Mouse (Mus musculus) forebrain, postnatal 0 days (tissue): ENCODE measurements around the gene Rhebl1. TPM values are rescaled to one million over a fixed set of nuclear protein-coding genes. Genes with fewer than 3 reads are reported as not detected.

Experiments
- ATAC-seq: fragments of 200-750 bp; cut with Nextera tagmentation; 2 replicates; pipeline ENCODE4 v1.8.0; 2017; ENCODE audit warnings: mild to moderate bottlenecking, moderate library complexity
- DNase-seq: peaks from one replicate; pipeline ENCODE4 v3.0.0-alpha.2; 2015
- H3K27ac ChIP-seq: fragments of 300-500 bp; sonication (generic); 2 replicates; pipeline ENCODE4 v1.5.1; 2014; ENCODE audit warnings: low read depth, mild to moderate bottlenecking, antibody characterized with exemption, low read length, moderate library complexity, mixed read lengths
- H3K27me3 ChIP-seq: fragments of 300-500 bp; sonication (generic); 2 replicates; pipeline ENCODE4 v1.6.1; 2014; ENCODE audit warnings: mild to moderate bottlenecking, low read length, mixed read lengths; ENCODE audit not compliant: insufficient read depth
- H3K36me3 ChIP-seq: fragments of 300-500 bp; sonication (generic); 2 replicates; pipeline ENCODE4 v1.6.1; 2014; ENCODE audit warnings: mild to moderate bottlenecking, moderate library complexity; ENCODE audit not compliant: insufficient read depth
- H3K4me1 ChIP-seq: fragments of 300-500 bp; sonication (generic); 2 replicates; pipeline ENCODE4 v1.6.1; 2014; ENCODE audit warnings: antibody characterized with exemption; ENCODE audit not compliant: insufficient read depth
- H3K4me2 ChIP-seq: fragments of 300-500 bp; sonication (generic); 2 replicates; pipeline ENCODE4 v1.6.1; 2014; ENCODE audit warnings: low read depth, mild to moderate bottlenecking, moderate library complexity
- H3K4me3 ChIP-seq: fragments of 300-500 bp; sonication (generic); 2 replicates; pipeline ENCODE4 v1.5.1; 2014; ENCODE audit warnings: low read depth, low read length, mixed read lengths
- H3K9ac ChIP-seq: fragments of 300-500 bp; sonication (generic); 2 replicates; pipeline ENCODE4 v1.6.1; 2014; ENCODE audit warnings: mild to moderate bottlenecking
- H3K9me3 ChIP-seq: fragments of 300-500 bp; sonication (generic); 2 replicates; pipeline ENCODE4 v1.6.1; 2016; ENCODE audit warnings: low read length
- CTCF ChIP-seq: sonication (generic); IDR thresholded peaks from 2 replicates; pipeline ENCODE4 v1.5.1; 2016; ENCODE audit warnings: antibody characterized with exemption, control low read depth, low read depth
- WGBS: fragments of 180-500 bp; shearing (Covaris S2); extraction: QIAGEN DNeasy Blood & Tissue Kit; methylation state at CpG from one replicate; pipeline ENCODE4 v1.1.7; 2014; 5-methylcytosine and 5-hydroxymethylcytosine counted together
- polyA plus RNA-seq: library from polyadenylated mRNA; unstranded; fragments of >200 nt; fragmentation: Nextera tagmentation; extraction: Ambion mirVana; gene quantifications from 2 replicates; pipeline ENCODE4 v1.2.1, GENCODE M21; 2015
- total RNA-seq: library from RNA; depleted of rRNA; stranded (reverse); fragments of >200 nt; gene quantifications from 2 replicates; pipeline ENCODE4 v1.2.3, GENCODE M21; 2014; rRNA removed

The Rhebl1 gene
- total and polyA plus RNA-seq, 2 experiments from 2014 or later = 16.5 to 34.1 TPM

DNA sequence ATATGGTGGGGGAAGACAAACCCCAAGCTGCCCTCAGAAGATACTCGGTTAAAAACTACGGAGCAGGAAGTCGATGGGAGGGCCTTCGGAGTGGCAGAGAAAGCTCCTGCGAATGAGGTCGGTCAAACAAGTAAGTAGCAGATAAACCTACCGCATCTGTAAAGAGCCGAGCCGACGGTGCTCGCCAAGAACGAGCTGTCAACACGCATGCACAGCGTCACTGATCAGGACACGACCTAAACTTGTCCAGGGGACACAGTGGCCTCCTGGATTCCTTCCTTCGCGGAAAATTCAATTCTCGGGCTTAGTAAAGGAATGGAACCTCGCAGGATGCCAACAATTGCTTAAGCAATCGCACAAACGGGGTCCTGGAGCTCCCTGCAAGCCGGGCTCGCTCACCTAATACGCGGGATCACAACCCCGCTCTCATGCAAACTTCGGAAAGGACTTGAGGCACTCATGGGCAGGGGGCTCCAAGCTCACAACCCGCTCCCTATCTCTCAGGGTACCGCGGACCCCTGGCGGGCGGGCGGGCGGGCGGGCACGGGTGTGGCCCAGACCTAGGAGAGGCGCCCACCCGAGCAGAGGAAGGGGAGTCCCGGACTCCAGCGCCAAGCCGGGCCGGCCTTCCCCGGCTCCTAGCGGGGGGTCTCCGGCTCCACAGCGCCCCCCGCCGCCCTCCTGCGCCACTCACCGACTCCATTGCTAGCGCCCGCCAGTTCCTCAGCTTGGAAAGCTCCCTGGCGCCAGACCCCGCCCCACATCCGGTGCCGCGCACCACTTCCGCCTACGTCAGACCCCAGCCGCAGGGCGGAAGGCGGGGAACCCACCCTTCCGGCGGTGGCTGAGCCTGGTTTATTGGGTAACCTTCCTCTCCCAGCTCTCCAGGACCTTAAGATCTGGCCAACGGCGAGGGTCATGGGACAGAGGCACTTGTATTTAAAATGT lies 63.3 kb downstream of the Rhebl1 start, which contains the start of gene Prkag1:
Prkag1 (minus strand) TSS at position 786 of the 948 bp plus-strand sequence.
- H3K9ac ChIP-seq = peak within 1 kb of the TSS; percentile 60
- H3K4me3 ChIP-seq = peak within 1 kb of the TSS; percentile 85
- ATAC-seq (peak; percentile 100), DNase-seq (peak; percentile 97)
- peak within 1 kb of the TSS; percentile 73 for H3K27ac ChIP-seq
- under 1% methylated on average over 66 of the region's 66 CpGs for WGBS
- H3K27me3 ChIP-seq = no peaks in the 10 kb centered on the region
- H3K9me3 ChIP-seq = no peaks in the 10 kb centered on the region
- peak within 1 kb of the TSS; percentile 66 for H3K4me2 ChIP-seq
- TF ChIP-seq CTCF = peak; percentile 73
- no peaks in the 10 kb centered on the region for H3K4me1 ChIP-seq
- H3K36me3 ChIP-seq = peaks cover 28% of the 10 kb centered on the region

Other genes with a start within 250 kb of the Rhebl1 start
- 54.9 and 70.6 TPM in 2 replicates for gene Ddx23, start 231.6 kb downstream of the Rhebl1 start, total RNA-seq
- 11.9 and 13.8 TPM in 2 replicates for gene Ddx23, start 231.6 kb downstream of the Rhebl1 start, polyA plus RNA-seq
- gene Rnd1, start 217.1 kb downstream of the Rhebl1 start, total RNA-seq = 34.1 and 56.6 TPM in 2 replicates
- gene Rnd1, start 217.1 kb downstream of the Rhebl1 start, polyA plus RNA-seq = 20.9 and 24.1 TPM in 2 replicates
- 6.1 and 8.2 TPM in 2 replicates for gene Ccdc65, start 186.3 kb downstream of the Rhebl1 start, total RNA-seq
- gene Ccdc65, start 186.3 kb downstream of the Rhebl1 start, polyA plus RNA-seq = 5.6 and 10.5 TPM in 2 replicates
- 0.90 and 2.9 TPM in 2 replicates for gene Fkbp11, start 166.3 kb downstream of the Rhebl1 start, total RNA-seq
- 5.2 and 5.3 TPM in 2 replicates for gene Fkbp11, start 166.3 kb downstream of the Rhebl1 start, polyA plus RNA-seq
- gene Arf3, start 131.3 kb downstream of the Rhebl1 start, total RNA-seq = 99.6 and 116 TPM in 2 replicates
- gene Arf3, start 131.3 kb downstream of the Rhebl1 start, polyA plus RNA-seq = 62.5 and 104 TPM in 2 replicates
- 0.31 and 1.1 TPM in 2 replicates for gene Wnt10b, start 116.4 kb downstream of the Rhebl1 start, total RNA-seq
- not detected in 2 replicates for gene Wnt10b, start 116.4 kb downstream of the Rhebl1 start, polyA plus RNA-seq
- gene Wnt1, start 104.7 kb downstream of the Rhebl1 start, total RNA-seq = not detected in 2 replicates
- 0.33 and 0.35 TPM in 2 replicates for gene Wnt1, start 104.7 kb downstream of the Rhebl1 start, polyA plus RNA-seq
- gene Ddn, start 85.0 kb downstream of the Rhebl1 start, total RNA-seq = 36.3 and 49.6 TPM in 2 replicates
- gene Ddn, start 85.0 kb downstream of the Rhebl1 start, polyA plus RNA-seq = 2.2 TPM in 2 replicates
- gene Prkag1, start 63.0 kb downstream of the Rhebl1 start, total RNA-seq = 46.5 and 48.3 TPM in 2 replicates
- 55.0 and 58.4 TPM in 2 replicates for gene Prkag1, start 63.0 kb downstream of the Rhebl1 start, polyA plus RNA-seq
- gene Kmt2d, start 23.3 kb downstream of the Rhebl1 start, total RNA-seq = 22.7 and 25.8 TPM in 2 replicates
- gene Kmt2d, start 23.3 kb downstream of the Rhebl1 start, polyA plus RNA-seq = 2.9 and 6.2 TPM in 2 replicates
- 0.15 and 0.76 TPM in 2 replicates for gene Dhh, start 4.0 kb upstream of the Rhebl1 start, total RNA-seq
- 0.25 and 0.58 TPM in 2 replicates for gene Dhh, start 4.0 kb upstream of the Rhebl1 start, polyA plus RNA-seq
- gene Lmbr1l, start 23.7 kb upstream of the Rhebl1 start, total RNA-seq = 44.1 and 59.3 TPM in 2 replicates
- gene Lmbr1l, start 23.7 kb upstream of the Rhebl1 start, polyA plus RNA-seq = 20.1 and 22.4 TPM in 2 replicates
- 1,927 and 1,958 TPM in 2 replicates for gene Tuba1b, start 40.0 kb upstream of the Rhebl1 start, total RNA-seq
- gene Tuba1b, start 40.0 kb upstream of the Rhebl1 start, polyA plus RNA-seq = 1,265 and 1,341 TPM in 2 replicates
- gene Gm49450, start 59.0 kb upstream of the Rhebl1 start, total RNA-seq = 1,610 and 2,499 TPM in 2 replicates
- not detected in 2 replicates for gene Gm49450, start 59.0 kb upstream of the Rhebl1 start, polyA plus RNA-seq
- 18,820 and 21,160 TPM in 2 replicates for gene Tuba1a, start 59.2 kb upstream of the Rhebl1 start, total RNA-seq
- gene Tuba1a, start 59.2 kb upstream of the Rhebl1 start, polyA plus RNA-seq = 18,258 and 23,279 TPM in 2 replicates
- gene Tuba1c, start 135.4 kb upstream of the Rhebl1 start, total RNA-seq = 22.1 and 24.9 TPM in 2 replicates
- gene Tuba1c, start 135.4 kb upstream of the Rhebl1 start, polyA plus RNA-seq = 16.4 and 18.8 TPM in 2 replicates
- gene Prph, start 160.6 kb upstream of the Rhebl1 start, total RNA-seq = 1.7 and 2.3 TPM in 2 replicates
- 2.3 and 2.4 TPM in 2 replicates for gene Prph, start 160.6 kb upstream of the Rhebl1 start, polyA plus RNA-seq
- gene Troap, start 180.0 kb upstream of the Rhebl1 start, total RNA-seq = 1.5 and 3.9 TPM in 2 replicates
- gene Troap, start 180.0 kb upstream of the Rhebl1 start, polyA plus RNA-seq = 2.7 and 3.1 TPM in 2 replicates
- 0.23 and 0.48 TPM in 2 replicates for gene C1ql4, start 193.3 kb upstream of the Rhebl1 start, total RNA-seq
- gene C1ql4, start 193.3 kb upstream of the Rhebl1 start, polyA plus RNA-seq = 0.40 TPM in 1 of 2 replicates, not detected in the other
- gene Dnajc22, start 198.6 kb upstream of the Rhebl1 start, total RNA-seq = 0.38 and 0.71 TPM in 2 replicates
- 0.15 and 0.51 TPM in 2 replicates for gene Dnajc22, start 198.6 kb upstream of the Rhebl1 start, polyA plus RNA-seq
- gene Spats2, start 231.4 kb upstream of the Rhebl1 start, total RNA-seq = 28.9 and 29.6 TPM in 2 replicates
- 21.8 and 24.4 TPM in 2 replicates for gene Spats2, start 231.4 kb upstream of the Rhebl1 start, polyA plus RNA-seq